Mouse (Mus musculus): ENCODE measurements around the gene Anks1b. TPM values are rescaled to one million over a fixed set of nuclear protein-coding genes. Genes with fewer than 3 reads are reported as not detected.
A peak's percentile ranks its signal among the peaks of the same experiment; 100 is the strongest.

Anks1b gene
- total RNA-seq, 2 experiments from 2014 or later, result 462 to 539 TPM

DNA sequence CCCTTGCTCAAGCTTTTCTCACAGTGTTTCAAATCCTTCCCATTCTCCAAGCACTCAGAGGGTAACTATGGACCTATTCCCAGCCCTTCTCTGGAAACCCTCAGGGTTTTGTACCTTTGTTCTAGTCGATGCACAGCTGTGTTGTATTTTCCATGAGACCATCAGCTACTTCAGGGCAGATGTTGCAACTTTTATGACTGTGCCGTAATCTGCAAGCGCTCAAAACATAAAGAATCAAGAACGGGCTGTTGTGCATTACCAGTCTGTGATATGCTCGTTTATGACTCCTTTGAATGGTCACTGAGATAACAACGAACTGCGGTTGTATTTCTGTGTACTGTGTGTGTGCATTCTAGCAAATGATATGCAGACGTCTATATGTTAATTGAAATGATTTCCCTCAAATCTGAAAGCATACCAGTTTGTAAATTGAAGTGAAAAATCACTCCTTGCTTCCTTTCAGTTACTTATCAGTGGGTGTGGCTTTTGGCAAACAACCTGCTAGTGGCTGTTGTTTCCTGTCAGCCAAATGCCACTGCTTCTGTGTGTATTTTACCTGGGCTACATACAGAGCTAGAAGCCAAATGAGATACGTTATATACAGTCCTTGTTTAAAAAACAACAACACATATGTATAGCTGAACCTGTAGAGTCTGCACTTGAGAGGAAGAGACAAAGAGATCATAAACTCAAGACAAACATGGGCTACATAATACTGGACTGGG lies 966.5 kb downstream of the Anks1b start:
- no peak for DNase-seq (ENCODE audit: low spot score in 2 of 2)

DNA sequence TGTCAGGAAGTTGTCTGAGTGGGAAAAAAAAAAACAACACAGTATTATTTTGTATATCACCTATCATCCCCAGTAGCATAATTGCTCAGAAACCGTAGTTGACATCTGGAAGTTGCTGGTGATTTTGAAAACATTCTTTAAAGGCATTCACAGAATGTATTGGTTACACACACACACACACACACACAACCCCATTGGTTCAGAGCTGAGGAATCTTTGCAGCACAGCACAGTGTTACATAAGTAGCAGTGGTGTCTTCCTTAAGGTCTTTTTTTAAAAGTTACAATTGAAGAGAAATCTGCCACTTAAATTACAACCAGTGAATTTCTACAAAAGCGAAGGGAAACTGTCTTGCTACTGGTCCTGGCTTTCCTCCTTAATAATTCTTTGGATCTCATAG lies 969.1 kb downstream of the Anks1b start:
- no peak for DNase-seq (ENCODE audit: low spot score in 2 of 2)

GRCm38 (mm10) chr10:90851077-90851476 lies 977.8 kb downstream of the Anks1b start:
- DNase-seq (ENCODE audit: low spot score in 2 of 2), result no peak

- DNase-seq (ENCODE audit: low spot score in 2 of 2), result no peak
Measured at GRCm38 (mm10) chr10:90851999-90852398, 978.7 kb downstream of the Anks1b start.

- no peak for DNase-seq (ENCODE audit: low spot score in 2 of 2)
Measured at GRCm38 (mm10) chr10:90852432-90852831, 979.1 kb downstream of the Anks1b start.

DNA sequence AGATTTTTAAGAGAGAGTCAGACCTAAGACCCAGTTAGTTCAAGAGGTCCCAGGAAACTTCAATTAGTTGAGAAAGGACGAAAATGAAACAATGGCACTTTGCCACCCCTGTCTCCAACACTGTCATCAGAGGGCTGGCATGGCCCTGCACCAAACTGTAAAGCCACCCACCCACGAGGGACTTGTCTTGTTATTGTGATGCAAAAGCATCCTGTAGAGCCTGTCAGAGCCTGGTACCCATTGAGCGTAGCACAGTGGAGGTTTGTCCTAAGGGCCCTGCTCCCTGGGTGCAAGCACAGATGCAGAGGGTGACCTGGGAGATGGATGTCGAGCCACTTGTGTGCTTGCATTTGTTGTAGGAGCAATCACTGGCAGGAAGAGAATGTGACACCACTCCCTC lies 983.4 kb downstream of the Anks1b start:
- DNase-seq (ENCODE audit: low spot score in 2 of 2), result no peak

DNA sequence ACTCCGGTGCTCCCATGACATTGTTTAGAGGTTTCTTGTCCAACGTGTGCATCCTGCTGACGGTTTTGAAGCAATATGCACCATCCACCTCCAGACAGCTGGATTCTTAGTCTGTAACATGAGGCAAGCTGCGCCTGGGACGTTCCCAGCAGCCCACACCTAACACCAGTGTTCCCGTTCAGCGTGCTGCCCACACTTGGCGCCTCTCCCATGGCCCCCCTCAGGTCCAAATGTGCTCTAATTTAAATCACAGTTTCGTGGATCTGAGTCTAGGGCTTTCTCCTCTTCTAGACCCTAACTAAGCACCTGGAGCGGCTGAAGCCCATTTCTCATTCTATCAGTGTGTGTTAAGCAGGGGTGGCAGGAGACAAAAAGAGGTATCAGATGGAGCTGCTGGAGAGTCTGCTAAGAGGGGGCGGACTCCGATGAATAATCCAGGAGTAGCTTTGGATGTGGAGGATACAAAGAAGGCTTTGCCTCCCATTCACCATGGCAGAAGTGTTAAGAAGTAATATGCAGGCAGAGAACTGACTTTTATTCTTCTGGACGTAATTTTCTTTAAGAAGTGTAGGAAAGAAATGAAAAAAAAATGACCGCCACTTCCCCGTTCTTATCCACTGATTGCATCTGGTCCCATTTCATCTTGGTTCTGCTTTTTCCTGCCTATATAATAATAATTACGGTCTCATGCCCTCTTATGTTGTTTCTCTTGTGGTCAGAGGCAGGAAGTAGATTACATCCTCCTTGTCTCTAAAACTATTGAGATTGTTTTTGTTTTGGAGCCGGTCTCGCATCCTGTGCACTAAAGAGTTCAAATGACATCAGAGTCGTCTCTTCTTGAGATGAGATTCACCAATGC lies 986.6 kb downstream of the Anks1b start:
- peak; percentile 71 to 79 for DNase-seq (ENCODE audit: low spot score in 2 of 2)

- no peak for DNase-seq (ENCODE audit: low spot score in 2 of 2)
Measured at GRCm38 (mm10) chr10:90863881-90864598, 990.7 kb downstream of the Anks1b start.

DNA sequence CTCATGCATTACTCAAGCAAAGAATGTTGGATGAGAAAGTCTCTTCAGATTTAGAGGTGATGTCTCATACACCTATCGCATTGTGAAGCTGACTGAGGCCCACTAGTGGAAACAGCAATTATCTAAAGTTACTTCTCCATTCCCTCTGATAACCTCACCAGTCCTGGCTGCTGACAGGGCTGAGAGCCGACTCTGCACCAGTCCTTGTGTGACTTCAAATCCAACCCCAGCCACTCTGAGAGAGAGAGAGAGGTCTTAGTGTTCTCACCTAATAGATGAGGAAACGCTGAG lies 991.2 kb downstream of the Anks1b start:
- DNase-seq (ENCODE audit: low spot score in 2 of 2), result no peak

DNA sequence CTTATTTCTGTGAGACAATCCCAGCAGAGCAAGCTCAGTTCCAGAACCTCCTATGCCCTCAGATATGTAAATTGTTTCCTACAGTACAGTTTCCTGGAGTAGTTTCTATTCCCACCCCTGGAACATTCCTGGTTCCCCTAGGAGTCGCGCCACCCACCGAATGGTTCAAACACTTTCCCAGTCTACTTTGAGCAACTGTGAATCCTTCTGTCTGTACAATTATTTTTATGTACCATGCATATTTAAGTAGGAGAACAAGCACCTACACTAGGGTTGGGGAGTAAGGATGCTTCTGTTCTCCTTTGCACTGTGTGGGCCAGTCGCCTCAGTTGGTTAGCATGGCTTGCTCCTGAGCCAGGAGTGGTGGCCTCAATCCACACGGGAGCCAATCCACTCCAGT lies 999.9 kb downstream of the Anks1b start:
- DNase-seq (ENCODE audit: low spot score in 2 of 2), result peak in 1 of 2 experiments; percentile 45

DNA sequence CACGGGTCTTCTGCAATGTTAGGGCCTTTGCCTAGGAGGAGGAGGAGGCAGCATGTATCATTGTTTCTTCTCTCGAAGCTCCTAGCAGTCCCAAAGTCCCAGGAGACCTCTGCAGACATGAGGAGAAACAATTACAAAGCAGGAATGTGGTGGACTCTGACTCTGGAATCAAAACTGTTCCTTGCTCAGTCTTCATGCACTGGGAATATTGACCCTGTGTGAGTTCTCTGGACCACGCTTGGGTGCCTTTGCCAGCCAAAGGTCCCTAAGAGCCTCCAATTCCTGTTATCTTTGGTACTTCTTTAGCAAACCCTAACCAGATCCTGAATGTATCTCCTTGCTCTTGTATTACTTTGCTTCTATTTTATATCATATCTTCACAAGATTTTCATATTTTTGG lies 1000.9 kb downstream of the Anks1b start:
- DNase-seq (ENCODE audit: low spot score in 2 of 2), result no peak

DNA sequence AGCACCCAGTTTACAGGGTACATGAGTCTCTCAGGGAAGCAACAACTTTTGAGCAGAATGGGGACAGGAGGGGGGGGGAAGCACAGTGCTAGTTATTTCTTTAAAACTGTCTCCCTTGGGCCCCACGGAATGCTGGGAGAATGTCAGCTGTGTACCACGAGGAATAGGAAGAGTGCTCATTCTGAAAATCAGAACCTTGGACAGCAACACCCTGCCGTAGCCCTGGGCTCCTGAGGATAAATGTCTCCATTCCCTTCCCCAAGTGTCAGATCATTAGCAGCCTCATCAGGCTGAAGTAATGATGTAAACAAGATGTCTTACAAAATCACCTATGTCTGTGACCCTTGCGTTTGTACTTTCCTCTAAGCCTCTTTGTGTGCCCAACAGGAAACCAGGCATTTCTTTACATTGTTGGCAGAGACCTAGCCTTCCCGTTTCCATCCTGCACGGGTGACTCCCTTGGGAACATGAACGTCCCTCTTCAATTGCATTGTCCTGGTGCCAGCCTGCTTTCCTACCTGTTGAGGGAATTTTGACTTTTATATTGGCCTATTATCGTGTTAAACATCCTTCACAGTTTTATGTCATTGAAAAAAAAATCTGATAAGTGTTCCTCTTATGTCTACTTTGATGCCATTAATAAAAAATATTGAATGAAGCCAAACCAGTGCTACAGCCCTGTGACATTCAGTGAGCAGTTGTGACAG lies 1007.7 kb downstream of the Anks1b start:
- DNase-seq (ENCODE audit: low spot score in 2 of 2), result no peak

GRCm38 (mm10) chr10:90889566-90889965 lies 1016.3 kb downstream of the Anks1b start:
- DNase-seq (ENCODE audit: low spot score in 2 of 2), result no peak

DNA sequence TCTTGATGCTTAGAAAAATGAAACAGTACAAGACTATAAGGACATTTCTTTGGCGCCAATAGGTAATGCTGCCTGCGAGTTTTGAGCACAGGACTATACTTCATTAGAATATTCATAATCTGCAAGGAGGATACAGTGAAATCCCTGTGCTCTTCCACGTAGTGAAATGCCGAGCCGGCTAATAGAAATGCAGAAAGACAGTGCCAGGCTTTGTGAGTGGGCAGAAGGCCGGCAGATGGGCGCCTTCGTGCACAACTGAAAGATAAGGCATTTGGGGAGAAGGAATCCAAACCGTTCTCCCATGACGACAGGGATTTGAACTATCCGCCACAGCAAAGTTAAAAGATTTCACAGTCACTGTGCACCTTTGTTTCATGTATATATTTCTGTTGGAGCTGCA lies 1019.4 kb downstream of the Anks1b start:
- peak; percentile 52 to 80 for DNase-seq (ENCODE audit: low spot score in 2 of 2)

- no peak for DNase-seq (ENCODE audit: low spot score in 2 of 2)
Measured at GRCm38 (mm10) chr10:90897894-90898293, 1024.6 kb downstream of the Anks1b start.

DNA sequence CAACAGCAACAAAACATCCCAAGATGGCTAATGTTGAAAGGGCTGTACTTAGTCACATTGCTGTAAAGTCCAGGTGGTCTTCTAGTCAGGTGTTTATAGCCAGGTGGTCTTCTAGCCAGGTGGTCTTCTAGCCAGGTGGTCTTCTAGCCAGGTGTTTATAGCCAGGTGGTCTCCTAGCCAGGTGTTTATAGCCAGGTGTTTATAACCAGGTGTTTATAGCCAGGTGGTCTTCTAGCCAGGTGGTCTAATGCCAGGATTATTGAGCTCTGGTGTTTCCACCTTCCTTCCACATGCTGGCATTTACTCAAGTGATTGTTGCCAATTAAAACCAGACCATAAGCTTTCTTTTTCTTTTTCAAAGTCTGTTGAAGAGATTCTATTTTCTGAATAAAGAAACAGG lies 1030.9 kb downstream of the Anks1b start:
- no peak for DNase-seq (ENCODE audit: low spot score in 2 of 2)

DNA sequence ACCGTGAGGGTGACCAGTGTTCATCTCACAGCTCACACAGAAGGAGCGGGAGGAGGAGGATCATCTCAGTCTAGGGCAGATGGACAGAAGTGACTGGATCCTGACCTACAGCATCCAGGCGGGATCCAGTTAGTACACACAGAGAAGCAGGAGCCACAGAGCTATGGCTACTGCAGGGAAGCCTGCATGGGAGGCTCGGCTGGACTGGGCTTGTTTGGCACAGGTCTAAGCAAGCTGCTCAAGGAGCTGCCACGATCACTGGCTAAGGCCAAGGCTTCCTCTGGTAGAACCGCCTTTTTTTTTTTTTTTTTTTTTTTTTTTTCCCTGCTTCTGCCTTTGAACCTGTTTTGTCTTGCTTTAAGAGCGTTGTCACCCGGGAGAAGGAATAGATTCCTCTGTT lies 1034.1 kb downstream of the Anks1b start:
- DNase-seq (ENCODE audit: low spot score in 2 of 2), result no peak

DNA sequence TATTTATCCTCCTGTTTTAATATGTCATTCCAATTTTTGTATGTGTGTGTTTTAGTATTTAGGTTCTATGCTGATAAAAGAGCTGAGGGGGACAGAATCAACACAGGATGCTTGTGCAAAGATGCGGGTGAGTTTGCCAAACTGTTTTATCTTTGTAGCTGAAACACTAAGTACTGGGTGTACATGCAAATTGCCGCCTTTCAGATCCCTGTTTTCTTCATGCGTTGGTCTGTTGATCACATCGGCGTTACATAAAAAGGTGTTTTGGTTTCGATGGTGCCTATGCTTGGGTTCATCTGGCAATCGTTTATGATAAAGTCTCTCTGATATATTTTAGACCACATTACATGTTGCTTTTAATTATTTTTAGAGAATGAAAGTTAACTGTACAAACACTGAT lies 1050.2 kb downstream of the Anks1b start:
- no peak for DNase-seq (ENCODE audit: low spot score in 2 of 2)

- no peak for DNase-seq (ENCODE audit: low spot score in 2 of 2)
Measured at GRCm38 (mm10) chr10:90933088-90933487, 1059.8 kb downstream of the Anks1b start.

DNA sequence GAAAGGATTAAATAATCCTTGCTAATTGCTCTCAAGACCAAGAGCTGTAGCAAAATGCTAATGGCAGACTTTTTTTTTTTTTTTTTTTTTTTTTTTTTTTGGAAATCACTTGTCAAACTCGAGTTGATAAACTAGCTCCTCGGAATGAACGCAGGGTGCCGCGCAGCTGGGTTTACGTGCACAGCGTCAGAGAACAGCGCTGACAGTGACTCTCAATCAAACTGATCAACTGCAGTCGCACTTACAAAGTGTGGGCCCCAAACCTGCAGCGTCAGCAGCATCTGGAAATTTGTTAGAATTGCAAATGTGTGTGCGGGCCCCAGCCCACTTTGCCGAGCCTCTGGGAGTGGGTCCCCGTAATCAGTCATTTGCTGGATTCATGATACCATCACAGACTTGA lies 1061.4 kb downstream of the Anks1b start:
- no peak for DNase-seq (ENCODE audit: low spot score in 2 of 2)

DNA sequence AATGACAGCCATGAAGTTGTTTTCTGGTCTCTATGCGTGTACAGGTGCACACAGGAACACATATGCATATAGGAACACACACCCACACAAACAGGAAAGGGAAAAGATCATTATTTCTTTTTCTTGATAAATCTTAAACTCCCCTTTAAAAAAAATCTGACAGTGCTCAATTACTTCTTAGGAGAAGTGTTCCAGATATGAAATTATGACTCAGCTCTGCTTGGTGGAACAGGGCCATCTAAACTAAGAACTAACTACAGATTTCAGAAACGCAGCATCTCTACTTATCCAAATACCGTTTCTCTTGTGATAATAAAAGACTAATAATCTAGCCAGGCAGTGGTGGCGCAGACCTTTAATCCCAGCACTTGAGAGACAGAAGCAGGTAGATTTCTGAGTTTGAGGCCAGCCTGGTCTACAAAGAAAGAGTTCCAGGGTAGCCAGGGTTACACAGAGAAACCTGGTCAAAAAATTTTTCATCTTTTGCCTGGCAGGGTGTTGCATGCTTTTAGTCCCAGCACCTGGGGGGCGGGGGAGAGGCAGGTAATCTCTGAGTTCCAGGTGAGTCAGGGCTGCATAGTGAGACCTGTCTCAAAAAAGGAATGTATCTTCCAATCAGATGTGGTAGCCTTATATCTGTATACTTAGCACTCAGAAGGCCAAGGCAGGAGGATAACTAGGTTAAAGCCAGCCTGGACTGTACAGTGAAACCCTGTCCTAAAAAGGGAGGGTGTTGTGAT lies 1064.6 kb downstream of the Anks1b start:
- DNase-seq (ENCODE audit: low spot score in 2 of 2), result no peak
